Mouse (Mus musculus): ENCODE results near the gene Dnajb6. TPM values are rescaled to one million over a fixed set of nuclear protein-coding genes. Genes with fewer than 3 reads are reported as not detected.

Dnajb6 gene
- polyA plus RNA-seq, 1 experiment = 64.5 TPM

- Histone ChIP-seq H3K4me1 (replicated peaks; ENCODE audit: control insufficient read depth, insufficient read depth, low read length) (no peaks in the 10 kb centered on the region), H3K36me3 (ENCODE audit: control insufficient read depth, insufficient read depth, low read length) (no peaks in the 10 kb centered on the region), H3K4me3 (ENCODE audit: control insufficient read depth, insufficient read depth, low read length) (no peak overlapping the region), H3K27me3 (ENCODE audit: control insufficient read depth, insufficient read depth, low read length) (no peaks in the 10 kb centered on the region), H3K27ac (ENCODE audit: control insufficient read depth, insufficient read depth, low read length) (no peak overlapping the region)
- 17% methylated on average over 5 of the region's 5 CpGs for WGBS
- DNase-seq = no peak
- no peak for TF ChIP-seq POLR2A (IDR thresholded peaks at IDR 0.05; ENCODE audit: control insufficient read depth, extremely low read depth, insufficient read depth, low read length, poor library complexity)
- TF ChIP-seq CTCF (IDR thresholded peaks at IDR 0.05; ENCODE audit: borderline replicate concordance, control insufficient read depth, extremely low read depth, insufficient read depth, low read length, poor library complexity) = no peak
Measured at GRCm38 (mm10) chr5:29854376-29854775, 118.9 kb downstream of the Dnajb6 start.

GRCm38 (mm10) chr5:29854971-29855370 lies 119.5 kb downstream of the Dnajb6 start:
- Histone ChIP-seq H3K4me3 (ENCODE audit: control insufficient read depth, insufficient read depth, low read length) (no peak overlapping the region), H3K27ac (ENCODE audit: control insufficient read depth, insufficient read depth, low read length) (no peak overlapping the region), H3K4me1 (replicated peaks; ENCODE audit: control insufficient read depth, insufficient read depth, low read length) (no peaks in the 10 kb centered on the region), H3K27me3 (ENCODE audit: control insufficient read depth, insufficient read depth, low read length) (no peaks in the 10 kb centered on the region), H3K36me3 (ENCODE audit: control insufficient read depth, insufficient read depth, low read length) (no peaks in the 10 kb centered on the region)
- no peak for DNase-seq
- TF ChIP-seq CTCF (IDR thresholded peaks at IDR 0.05; ENCODE audit: borderline replicate concordance, control insufficient read depth, extremely low read depth, insufficient read depth, low read length, poor library complexity) (no peak), POLR2A (IDR thresholded peaks at IDR 0.05; ENCODE audit: control insufficient read depth, extremely low read depth, insufficient read depth, low read length, poor library complexity) (no peak)
- WGBS = 65% methylated on average over 1 of the region's 1 CpGs

- H3K27ac ChIP-seq (ENCODE audit: control insufficient read depth, insufficient read depth, low read length) = no peak overlapping the region
- no peaks in the 10 kb centered on the region; the same call in 1 of the 2 replicates for H3K4me1 ChIP-seq (replicated peaks; ENCODE audit: control insufficient read depth, insufficient read depth, low read length)
- no peak for TF ChIP-seq POLR2A (IDR thresholded peaks at IDR 0.05; ENCODE audit: control insufficient read depth, extremely low read depth, insufficient read depth, low read length, poor library complexity)
- no peaks in the 10 kb centered on the region for H3K27me3 ChIP-seq (ENCODE audit: control insufficient read depth, insufficient read depth, low read length)
- no peak overlapping the region for H3K4me3 ChIP-seq (ENCODE audit: control insufficient read depth, insufficient read depth, low read length)
- WGBS = 80% methylated on average over 3 of the region's 3 CpGs
- no peaks in the 10 kb centered on the region for H3K36me3 ChIP-seq (ENCODE audit: control insufficient read depth, insufficient read depth, low read length)
- no peak for DNase-seq
Measured at GRCm38 (mm10) chr5:29861522-29861921, 126.0 kb downstream of the Dnajb6 start.

- 96% methylated on average over 5 of the region's 5 CpGs for WGBS
Measured at GRCm38 (mm10) chr5:29862388-29862787, 126.9 kb downstream of the Dnajb6 start.

GRCm38 (mm10) chr5:29864291-29864737 lies 128.8 kb downstream of the Dnajb6 start:
- H3K4me3 ChIP-seq (ENCODE audit: control insufficient read depth, insufficient read depth, low read length) = no peak overlapping the region
- no peak overlapping the region for H3K27ac ChIP-seq (ENCODE audit: control insufficient read depth, insufficient read depth, low read length)
- H3K36me3 ChIP-seq (ENCODE audit: control insufficient read depth, insufficient read depth, low read length) = no peaks in the 10 kb centered on the region
- no peaks in the 10 kb centered on the region for H3K27me3 ChIP-seq (ENCODE audit: control insufficient read depth, insufficient read depth, low read length)
- DNase-seq = no peak
- 83% methylated on average over 4 of the region's 4 CpGs for WGBS
- H3K4me1 ChIP-seq (replicated peaks; ENCODE audit: control insufficient read depth, insufficient read depth, low read length) = no peaks in the 10 kb centered on the region; the same call in 1 of the 2 replicates
- no peak for TF ChIP-seq POLR2A (IDR thresholded peaks at IDR 0.05; ENCODE audit: control insufficient read depth, extremely low read depth, insufficient read depth, low read length, poor library complexity)
- TF ChIP-seq CTCF (IDR thresholded peaks at IDR 0.05; ENCODE audit: borderline replicate concordance, control insufficient read depth, extremely low read depth, insufficient read depth, low read length, poor library complexity) = no peak

More at GRCm38 (mm10) chr5:29862388-29862787, 126.9 kb downstream of the Dnajb6 start:
- no peak for TF ChIP-seq POLR2A (IDR thresholded peaks at IDR 0.05; ENCODE audit: control insufficient read depth, extremely low read depth, insufficient read depth, low read length, poor library complexity)
- TF ChIP-seq CTCF (IDR thresholded peaks at IDR 0.05; ENCODE audit: borderline replicate concordance, control insufficient read depth, extremely low read depth, insufficient read depth, low read length, poor library complexity) = no peak
- Histone ChIP-seq H3K4me1 (replicated peaks; ENCODE audit: control insufficient read depth, insufficient read depth, low read length) (no peaks in the 10 kb centered on the region; the same call in 1 of the 2 replicates), H3K36me3 (ENCODE audit: control insufficient read depth, insufficient read depth, low read length) (no peaks in the 10 kb centered on the region), H3K27me3 (ENCODE audit: control insufficient read depth, insufficient read depth, low read length) (no peaks in the 10 kb centered on the region), H3K27ac (ENCODE audit: control insufficient read depth, insufficient read depth, low read length) (no peak overlapping the region), H3K4me3 (ENCODE audit: control insufficient read depth, insufficient read depth, low read length) (no peak overlapping the region)
- DNase-seq = no peak

DNA sequence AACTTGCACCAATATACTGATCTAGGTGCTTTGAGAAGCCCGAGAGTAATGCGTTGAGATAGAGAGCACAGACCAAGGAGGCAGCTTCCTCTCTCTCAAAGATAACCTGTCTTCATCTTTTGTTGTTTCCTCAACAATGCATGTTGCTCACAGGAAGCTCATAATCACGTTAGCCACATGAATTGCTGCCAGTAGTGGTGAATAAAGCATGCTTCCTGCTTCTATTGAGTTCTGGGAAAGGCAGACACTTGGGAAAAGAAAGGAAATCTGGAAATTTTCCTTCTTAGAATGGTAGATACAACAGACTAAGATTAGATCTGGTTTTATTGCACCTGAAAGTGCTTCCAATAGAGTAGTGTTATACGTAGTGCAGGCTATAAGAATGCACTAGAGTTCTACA lies 129.5 kb downstream of the Dnajb6 start:
- no peak for TF ChIP-seq CTCF (IDR thresholded peaks at IDR 0.05; ENCODE audit: borderline replicate concordance, control insufficient read depth, extremely low read depth, insufficient read depth, low read length, poor library complexity)
- TF ChIP-seq POLR2A (IDR thresholded peaks at IDR 0.05; ENCODE audit: control insufficient read depth, extremely low read depth, insufficient read depth, low read length, poor library complexity) = no peak
- no peaks in the 10 kb centered on the region; the same call in 1 of the 2 replicates for H3K4me1 ChIP-seq (replicated peaks; ENCODE audit: control insufficient read depth, insufficient read depth, low read length)
- 35% methylated on average over 4 of the region's 4 CpGs for WGBS
- no peak for DNase-seq
- no peaks in the 10 kb centered on the region for H3K36me3 ChIP-seq (ENCODE audit: control insufficient read depth, insufficient read depth, low read length)
- no peaks in the 10 kb centered on the region for H3K27me3 ChIP-seq (ENCODE audit: control insufficient read depth, insufficient read depth, low read length)
- no peak overlapping the region for H3K4me3 ChIP-seq (ENCODE audit: control insufficient read depth, insufficient read depth, low read length)
- no peak overlapping the region for H3K27ac ChIP-seq (ENCODE audit: control insufficient read depth, insufficient read depth, low read length)

Other genes with a start within 250 kb of the Dnajb6 start
- gene Ube3c, start 166.4 kb upstream of the Dnajb6 start, polyA plus RNA-seq (2012; rRNA removed) = 16.4 and 17.3 TPM in 2 replicates
- 1.3 TPM in 1 of 2 replicates, not detected in the other for gene Gm5129, start 248 bp downstream of the Dnajb6 start, polyA plus RNA-seq (2012; rRNA removed)

Measured in thymus, adult 2 months (tissue).